Mouse (Mus musculus): ENCODE measurements around the gene Spaca6.

DNA sequence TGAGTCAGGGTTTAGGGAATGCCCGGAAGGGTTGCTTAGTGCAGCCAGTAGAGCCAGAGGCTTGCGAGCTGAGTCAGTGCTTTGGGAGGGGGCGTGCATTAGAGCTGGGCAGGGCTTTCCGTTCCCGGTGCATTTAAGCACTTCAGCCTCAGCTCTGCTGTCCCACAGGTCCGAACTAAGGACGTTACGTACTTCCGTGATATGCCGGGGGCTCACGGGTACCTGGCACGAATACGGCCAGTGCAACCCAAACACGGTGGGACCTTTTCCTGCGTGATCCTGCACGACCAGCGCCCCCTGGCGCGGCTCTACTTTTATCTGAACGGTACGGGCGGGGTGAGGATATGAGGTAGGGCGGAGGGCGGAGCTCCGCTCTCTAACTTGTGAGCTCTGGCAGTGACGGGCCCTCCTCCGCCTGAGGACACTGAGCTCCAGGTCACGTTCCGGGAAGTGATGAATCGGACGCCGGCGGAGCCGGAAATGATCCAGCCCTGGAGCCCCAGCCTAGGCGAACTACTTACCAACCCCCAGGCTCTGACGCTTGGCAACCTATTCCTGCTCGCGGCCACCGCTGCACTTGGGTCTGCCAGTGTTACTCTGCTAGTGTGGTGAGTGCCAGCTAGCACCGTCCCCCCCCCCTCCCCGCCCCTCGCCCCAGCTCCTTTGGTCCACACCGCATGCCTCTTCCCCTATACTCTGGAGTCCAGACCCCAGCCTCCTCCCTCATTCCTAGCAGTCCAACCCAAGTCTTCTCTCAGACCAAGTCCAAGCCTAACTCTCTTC is 11.2 kb downstream of the Spaca6 start:
- TF ChIP-seq CTCF (IDR thresholded peaks at IDR 0.05; ENCODE audit: low read depth, low read length) (0 out of 2 replicates have a peak, but pooled peaks have one; percentile 22), POLR2AphosphoS5 (IDR thresholded peaks at IDR 0.05; ENCODE audit: insufficient replicate concordance, low read depth, low read length) (no peak), GATA2 (IDR thresholded peaks at IDR 0.05; ENCODE audit: borderline replicate concordance, low read depth, low read length) (no peak), TAL1 (conservative IDR thresholded peaks at IDR 0.05; ENCODE audit: low read depth, low read length) (no peak)
